Mouse (Mus musculus) gastrocnemius, postnatal 4 days (tissue): ENCODE measurements around the gene Spock3. TPM values are rescaled to one million over a fixed set of nuclear protein-coding genes. Genes with fewer than 3 reads are reported as not detected.
"Not testable (repeated sequence)": the region's sequence is repeated elsewhere in the genome, so short reads cannot be mapped to it uniquely, and the experiment has no call there.

Experiments used
- DNase-seq, 2 experiments: peaks; one replicate each; pipeline ENCODE4 v3.0.0; 2021 to 2022; ENCODE audit warnings: low spot score in 2 of 2, mixed read lengths in 2 of 2
- long read RNA-seq, 2 experiments: library from polyadenylated mRNA; stranded (forward); transcript quantifications; one replicate each; pipeline ENCODE4 v2.0.0; 2021
- total RNA-seq, 2 experiments: library from RNA; stranded (reverse); gene quantifications; 2 replicates each; pipeline ENCODE4 v1.2.3; 2021

Gene Spock3
- 1 to 10 TPM; 2.6 to 3.6 TPM for total RNA-seq
- long read RNA-seq, experiment 1, partial matches to known transcripts, result 1 of 7 reads
- long read RNA-seq, experiment 1, other reads (novel, unspliced or antisense), result 6 of 7 reads
- long read RNA-seq, experiment 2, partial matches to known transcripts, result 0 of 6 reads
- long read RNA-seq, experiment 2, other reads (novel, unspliced or antisense), result 6 of 6 reads

DNA sequence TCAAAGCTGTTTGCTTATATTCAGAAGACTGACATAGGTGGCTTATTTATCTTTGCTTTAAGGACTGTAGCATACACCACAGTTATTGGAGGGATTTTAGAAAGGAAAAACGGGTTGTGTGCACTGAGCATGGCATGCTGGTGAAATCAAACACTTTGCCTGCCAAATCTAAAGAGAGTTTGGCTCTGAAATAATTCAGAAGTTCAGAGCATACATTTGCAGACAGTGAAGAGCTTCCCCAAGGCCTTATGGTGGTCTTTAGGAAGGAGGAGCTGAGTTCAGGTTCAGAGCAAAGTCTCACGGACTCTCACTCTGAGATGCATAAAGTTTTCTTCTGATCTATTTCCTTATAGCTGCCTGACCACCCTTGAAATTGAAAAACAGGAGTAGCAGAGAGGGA, at the start of gene Spock3:
Gene Spock3, plus strand, starts transcription at position 301 of the 400 bp plus-strand sequence.
- no peak for DNase-seq

GRCm38 (mm10) chr8:62951173-62952134, 645 bp downstream of the Spock3 start:
- peak in 1 of 2 experiments; percentile 23 for DNase-seq

- no peak for DNase-seq
Measured at GRCm38 (mm10) chr8:62952481-62952880, 1.7 kb downstream of the Spock3 start.

GRCm38 (mm10) chr8:62962608-62963007, 11.8 kb downstream of the Spock3 start:
- DNase-seq, result no peak

GRCm38 (mm10) chr8:62969802-62970372, 19.1 kb downstream of the Spock3 start:
- DNase-seq, result no peak

- DNase-seq, result no peak
Measured at GRCm38 (mm10) chr8:63088984-63089383, 138.2 kb downstream of the Spock3 start.

DNA sequence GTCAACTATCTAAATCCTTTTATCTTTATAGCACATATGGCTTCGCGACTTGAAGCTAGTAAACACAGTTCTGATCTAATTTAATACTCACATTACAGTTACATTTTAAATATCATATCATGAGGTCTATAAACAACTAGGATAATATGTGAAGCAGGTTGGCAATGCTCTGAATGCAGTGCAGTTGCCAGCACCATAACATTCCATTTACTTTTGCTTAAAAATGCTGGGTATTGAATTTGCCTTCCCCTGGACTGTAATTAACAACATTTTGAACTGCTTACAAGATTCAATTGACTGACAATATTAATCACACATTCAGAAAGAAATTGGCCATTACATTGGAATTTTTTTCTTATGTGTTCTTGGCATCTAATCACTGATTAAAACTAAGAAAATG, 147.4 kb downstream of the Spock3 start:
- DNase-seq, result no peak

DNA sequence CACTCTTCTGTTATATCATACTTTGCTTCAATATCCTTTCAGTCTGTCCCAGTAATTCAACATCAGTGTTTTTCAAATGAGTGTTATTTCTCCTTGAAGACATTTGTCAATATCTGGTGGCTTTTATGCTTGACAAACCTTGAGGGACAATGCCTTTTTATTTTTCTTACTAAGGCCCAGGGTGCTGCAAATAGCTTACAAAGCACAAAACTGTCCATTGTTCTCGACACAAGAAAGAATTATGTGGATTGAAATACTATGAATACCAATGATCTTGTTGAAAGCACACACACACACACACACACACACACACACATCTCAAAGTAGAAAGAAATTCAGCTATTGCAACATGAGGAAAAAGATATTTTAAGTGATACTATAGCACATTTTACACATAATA, 159.0 kb downstream of the Spock3 start:
- no peak for DNase-seq

- no peak for DNase-seq
Measured at GRCm38 (mm10) chr8:63112919-63113318, 162.1 kb downstream of the Spock3 start.

DNA sequence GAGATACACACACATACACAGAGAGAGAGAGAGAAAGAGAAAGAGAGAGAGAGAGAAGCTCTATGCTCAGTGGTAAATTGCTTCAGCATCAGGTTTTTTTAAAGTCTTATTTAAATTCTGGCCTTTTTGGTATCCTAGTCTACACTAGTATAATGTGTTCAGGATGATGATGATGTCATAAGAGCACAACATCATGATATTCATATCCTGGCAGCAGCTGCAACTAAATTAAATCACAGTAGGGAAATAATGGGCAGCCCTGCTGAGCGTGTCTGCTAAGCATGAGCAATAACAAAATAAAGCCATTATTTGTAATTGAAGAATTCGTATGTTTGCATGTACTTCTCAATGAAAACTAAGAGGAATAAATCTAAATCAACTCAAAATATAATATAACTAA, 169.7 kb downstream of the Spock3 start:
- DNase-seq, result no peak

- DNase-seq, result no peak
Measured at GRCm38 (mm10) chr8:63135406-63135805, 184.6 kb downstream of the Spock3 start.

DNA sequence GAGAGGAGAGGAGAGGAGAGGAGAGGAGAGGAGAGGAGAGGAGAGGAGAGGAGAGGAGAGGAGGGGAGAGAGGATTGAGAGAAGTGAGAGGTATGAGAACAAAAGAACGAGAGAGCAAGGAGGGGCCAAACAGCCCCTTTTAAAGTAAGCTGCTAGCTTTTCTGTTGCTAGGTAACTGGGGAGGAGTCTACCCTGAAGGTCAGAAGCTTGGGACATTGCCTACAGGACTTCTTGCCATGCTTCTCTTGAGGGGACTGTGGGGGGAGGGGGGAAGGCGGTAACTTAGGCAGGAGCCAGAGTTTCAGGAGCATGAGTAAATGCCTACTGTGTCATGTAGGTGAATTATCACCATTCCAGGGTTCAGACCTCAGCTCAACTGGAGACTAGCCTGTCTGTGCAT, 213.1 kb downstream of the Spock3 start:
- DNase-seq, result not testable (repeated sequence)

GRCm38 (mm10) chr8:63165326-63165725, 214.5 kb downstream of the Spock3 start:
- DNase-seq, result no peak

- DNase-seq, result no peak
Measured at GRCm38 (mm10) chr8:63169956-63170355, 219.1 kb downstream of the Spock3 start.

GRCm38 (mm10) chr8:63181272-63181671, 230.5 kb downstream of the Spock3 start:
- DNase-seq, result no peak

GRCm38 (mm10) chr8:63258812-63259385, 308.1 kb downstream of the Spock3 start:
- no peak for DNase-seq

GRCm38 (mm10) chr8:63262516-63262915, 311.7 kb downstream of the Spock3 start:
- DNase-seq, result no peak

- DNase-seq, result no peak
Measured at GRCm38 (mm10) chr8:63335366-63335765, 384.6 kb downstream of the Spock3 start.

DNA sequence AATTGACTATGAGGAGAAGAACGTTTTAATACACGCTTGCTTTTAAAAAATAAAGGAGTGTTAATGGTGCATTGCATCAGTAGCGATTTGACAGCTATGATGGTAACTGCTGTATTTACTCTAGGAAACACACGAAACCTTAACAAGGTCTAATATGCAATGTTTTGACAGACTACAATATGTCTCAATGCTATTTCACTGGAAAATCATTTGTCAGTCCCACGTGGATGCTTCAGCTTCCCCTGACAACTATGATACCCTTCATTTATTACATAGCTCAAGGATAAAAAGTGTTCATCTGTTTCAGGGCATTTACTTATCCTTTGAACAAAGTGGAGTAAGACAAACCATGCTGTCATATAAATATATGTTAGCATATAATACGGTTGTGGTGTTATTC, 417.8 kb downstream of the Spock3 start:
- no peak for DNase-seq

DNA sequence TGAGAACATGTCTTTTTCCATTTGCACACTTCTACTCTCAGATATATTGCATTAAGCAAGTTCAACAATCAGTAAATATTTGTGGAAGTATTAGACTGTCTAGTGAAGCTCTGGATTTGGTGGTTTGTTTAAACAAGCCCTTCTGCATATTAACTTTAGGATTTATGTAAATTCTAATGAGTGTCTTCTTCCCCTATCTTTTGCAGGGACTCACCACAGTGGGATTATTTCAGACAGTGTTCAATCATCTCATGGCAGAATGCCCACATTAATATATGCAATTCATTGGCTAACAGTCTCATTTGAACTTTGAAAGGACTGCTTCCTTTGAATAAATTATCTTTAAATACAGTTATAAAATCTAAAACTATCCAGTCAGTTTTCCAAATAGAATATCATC, 446.9 kb downstream of the Spock3 start:
- DNase-seq, result no peak
